Mouse (Mus musculus) layer of hippocampus, adult 9-10 months (tissue): ENCODE data around the gene Txnrd3.
A peak's percentile ranks its signal among the peaks of the same experiment; 100 is the strongest.

Experiments used
- DNase-seq: peaks from one replicate; pipeline ENCODE4 v3.0.0; 2022; ENCODE audit warnings: low spot score

Gene Txnrd3

GRCm38 (mm10) chr6:89643798-89644270 lies at the start of gene Txnrd3:
Gene Txnrd3 (plus strand): TSS chr6:89643988.
- DNase-seq, result peak; percentile 49

- peak; percentile 90 for DNase-seq
Observed at GRCm38 (mm10) chr6:89595018-89595776, 48.6 kb upstream of the Txnrd3 start, which contains the start of gene Chchd6. Gene Chchd6 (minus strand): TSS chr6:89595652.

- DNase-seq, result no peak
Observed at GRCm38 (mm10) chr6:89595777-89596146, 48.0 kb upstream of the Txnrd3 start.

DNA sequence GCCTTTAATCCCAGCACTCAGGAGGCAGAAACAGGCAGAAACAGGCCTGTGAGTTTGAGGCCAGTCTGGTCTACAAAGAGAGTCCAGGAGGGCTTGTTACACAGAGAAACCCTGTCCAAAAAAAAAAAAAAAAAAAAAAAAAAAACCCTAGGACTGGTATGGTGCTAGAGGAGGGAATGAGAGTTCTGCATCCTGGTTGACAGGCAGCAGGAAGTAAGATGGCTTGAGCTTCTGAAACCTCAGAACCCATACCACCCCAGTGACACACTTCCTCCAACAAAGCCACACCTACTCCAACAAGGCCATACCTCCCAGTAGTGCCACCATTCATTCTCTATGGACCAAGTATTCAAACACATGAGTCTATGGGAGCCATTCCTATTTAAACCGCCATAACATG lies 47.3 kb upstream of the Txnrd3 start:
- DNase-seq, result no peak

DNA sequence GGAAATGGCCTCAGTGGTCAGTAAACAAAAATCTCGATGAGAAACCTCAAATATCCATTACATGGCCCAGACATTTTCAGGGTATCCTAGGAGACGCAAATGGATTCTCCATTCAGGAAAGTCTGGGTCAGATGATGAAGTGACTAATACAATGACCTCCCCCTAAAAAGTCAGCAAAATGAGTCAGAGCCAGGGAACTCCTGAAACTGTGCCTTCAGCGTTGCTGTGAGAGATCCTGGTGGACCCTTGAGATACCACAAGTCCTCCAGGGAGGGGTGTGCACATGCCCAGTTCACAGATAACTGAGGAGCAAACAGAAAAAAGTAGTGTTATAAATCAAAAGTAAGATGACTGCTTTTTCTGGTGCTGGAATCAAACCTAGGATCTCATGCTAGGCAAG lies 37.7 kb upstream of the Txnrd3 start:
- no peak for DNase-seq

- no peak for DNase-seq
Observed at GRCm38 (mm10) chr6:89607999-89608398, 35.8 kb upstream of the Txnrd3 start.

GRCm38 (mm10) chr6:89613336-89614106 lies 30.3 kb upstream of the Txnrd3 start:
- peak; percentile 26 for DNase-seq

DNA sequence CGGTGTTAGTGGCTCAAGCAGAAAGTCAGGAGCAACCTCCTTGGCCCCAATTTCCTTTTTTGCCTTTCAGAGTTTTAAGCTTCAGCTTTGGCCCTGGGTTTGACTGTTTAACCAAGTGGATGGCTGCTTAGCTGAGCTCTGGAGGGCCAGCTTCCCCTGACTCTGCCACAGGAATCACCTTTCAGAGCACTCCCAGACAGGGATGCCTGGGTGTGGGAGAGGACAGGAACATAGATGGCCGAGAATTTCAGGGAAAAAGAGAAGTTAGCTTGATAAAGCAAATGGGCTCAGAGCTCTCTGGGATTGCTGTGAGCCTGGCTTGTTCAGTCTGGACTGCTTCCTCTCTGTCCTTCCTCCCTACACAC lies 29.7 kb upstream of the Txnrd3 start:
- DNase-seq, result no peak

- DNase-seq, result no peak
Observed at GRCm38 (mm10) chr6:89614596-89615372, 29.0 kb upstream of the Txnrd3 start.

- DNase-seq, result no peak
Observed at GRCm38 (mm10) chr6:89615373-89615755, 28.4 kb upstream of the Txnrd3 start.

DNA sequence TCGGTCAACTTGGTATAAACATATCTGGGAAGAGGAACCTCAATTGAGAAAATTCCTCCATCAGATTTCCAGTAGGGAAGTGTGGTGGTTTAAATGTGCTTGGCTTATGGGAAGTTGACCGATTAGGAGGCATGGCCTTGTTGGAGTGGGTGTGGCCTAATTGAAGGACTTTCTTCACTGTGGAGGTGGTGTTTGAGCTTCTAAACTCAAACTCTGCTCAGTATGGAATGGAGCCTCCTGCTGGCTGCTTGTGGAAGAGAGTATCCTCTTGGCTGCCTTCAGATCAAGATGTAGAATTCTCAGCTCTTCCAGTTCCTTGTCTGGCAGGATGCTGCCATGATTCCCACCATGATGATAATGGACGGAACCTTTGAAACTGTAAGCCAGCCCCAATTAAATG lies 21.1 kb upstream of the Txnrd3 start:
- DNase-seq, result no peak

DNA sequence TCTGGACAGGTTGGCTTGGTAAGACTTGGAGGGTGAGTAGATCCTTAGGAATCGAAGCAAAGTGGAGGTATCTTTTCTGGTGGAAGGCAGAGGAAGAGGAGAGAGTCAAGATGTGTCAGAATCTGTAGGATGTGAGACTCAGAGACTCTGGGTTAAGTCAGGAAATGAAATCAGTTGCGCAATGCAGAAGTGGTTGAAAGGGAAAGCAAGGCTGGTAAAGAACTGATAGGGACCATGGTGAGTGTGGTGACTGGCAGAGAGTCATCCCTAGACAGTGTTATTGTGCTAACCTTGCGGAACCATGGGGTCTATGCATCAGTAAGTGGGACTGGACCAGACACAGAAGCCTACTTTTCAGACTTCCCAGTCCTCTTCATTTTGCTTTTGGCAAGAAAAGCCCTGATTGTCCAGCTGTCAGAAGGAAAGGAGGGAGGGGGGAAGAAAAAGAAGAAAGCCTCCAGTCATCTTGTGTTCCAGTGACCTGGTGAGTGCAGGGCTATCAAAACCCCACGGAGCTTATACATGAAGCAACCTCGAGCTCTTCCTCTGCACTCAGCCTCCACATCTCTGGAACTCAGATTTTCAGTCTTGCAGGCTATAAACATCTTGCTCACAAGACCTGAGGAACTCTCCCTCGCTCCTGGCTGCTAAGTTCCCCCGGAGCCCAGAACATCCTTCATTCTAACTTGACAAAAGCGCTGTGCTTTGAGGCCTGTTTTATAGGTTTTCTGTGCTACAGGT lies 15.6 kb upstream of the Txnrd3 start:
- DNase-seq, result no peak

- peak; percentile 82 for DNase-seq
Observed at GRCm38 (mm10) chr6:89631809-89632562, 11.8 kb upstream of the Txnrd3 start.

DNA sequence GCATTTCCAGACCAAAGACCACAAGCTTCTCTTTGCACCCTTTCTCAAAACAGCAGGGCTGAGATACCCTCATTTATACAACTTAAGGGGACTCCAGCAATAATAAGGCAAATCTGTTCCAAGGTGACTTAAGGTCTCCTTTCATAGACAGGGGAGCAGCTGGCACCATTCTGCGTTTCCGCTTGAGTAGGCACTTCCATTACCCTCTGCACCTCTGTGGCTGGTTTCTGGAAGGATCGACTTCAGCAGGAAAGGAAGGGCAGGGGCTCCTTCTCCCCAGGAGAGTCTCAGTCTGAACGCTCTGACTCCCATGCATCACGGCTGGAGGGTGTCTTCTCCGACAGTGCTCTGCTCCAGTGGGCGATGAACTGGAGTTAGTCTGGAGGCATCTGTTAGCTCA lies 10.7 kb upstream of the Txnrd3 start:
- no peak for DNase-seq

- no peak for DNase-seq
Observed at GRCm38 (mm10) chr6:89634400-89634799, 9.4 kb upstream of the Txnrd3 start.

- no peak for DNase-seq
Observed at GRCm38 (mm10) chr6:89637977-89638376, 5.8 kb upstream of the Txnrd3 start.

DNA sequence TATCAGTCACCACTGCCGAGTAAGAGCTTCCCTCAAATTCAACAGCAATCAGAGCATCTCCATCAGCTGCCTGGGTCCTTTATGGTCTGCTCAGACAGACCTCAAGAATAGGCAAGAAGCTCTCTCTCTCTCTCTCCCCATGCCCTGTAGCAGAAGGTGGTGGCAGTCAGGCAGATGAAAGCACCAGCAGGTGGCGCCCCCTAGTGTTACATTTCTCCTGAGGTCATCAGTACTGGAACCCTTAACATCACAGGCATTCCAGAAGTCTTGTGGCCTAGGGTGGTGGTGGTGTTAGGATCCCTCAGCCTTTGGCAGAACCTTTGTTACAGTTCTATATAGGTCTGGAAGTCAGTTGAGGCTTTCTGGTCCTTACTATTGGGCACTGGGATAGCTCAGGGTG lies 4.8 kb upstream of the Txnrd3 start:
- peak; percentile 33 for DNase-seq

GRCm38 (mm10) chr6:89644271-89645075 lies 685 bp downstream of the Txnrd3 start:
- DNase-seq, result peak; percentile 47

DNA sequence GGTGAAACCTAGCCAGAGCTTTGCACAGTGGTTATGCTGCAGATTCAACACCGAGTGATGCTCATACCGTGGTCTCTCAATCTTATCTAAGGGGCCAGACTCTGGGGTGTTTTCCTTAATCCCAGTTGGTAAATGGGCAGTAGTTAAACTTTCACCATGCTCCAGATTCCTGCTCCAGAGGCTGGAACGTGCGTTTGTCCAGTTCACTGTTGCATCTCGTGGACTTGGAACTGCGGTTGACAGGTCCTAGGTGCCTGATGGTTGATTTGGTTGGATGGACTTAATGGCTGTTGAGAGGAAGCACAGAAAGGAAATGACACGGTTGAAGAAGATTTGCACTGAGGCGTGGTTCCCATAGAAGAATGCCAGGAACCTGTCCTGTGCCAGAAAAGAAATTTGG lies 6.1 kb downstream of the Txnrd3 start:
- DNase-seq, result no peak

DNA sequence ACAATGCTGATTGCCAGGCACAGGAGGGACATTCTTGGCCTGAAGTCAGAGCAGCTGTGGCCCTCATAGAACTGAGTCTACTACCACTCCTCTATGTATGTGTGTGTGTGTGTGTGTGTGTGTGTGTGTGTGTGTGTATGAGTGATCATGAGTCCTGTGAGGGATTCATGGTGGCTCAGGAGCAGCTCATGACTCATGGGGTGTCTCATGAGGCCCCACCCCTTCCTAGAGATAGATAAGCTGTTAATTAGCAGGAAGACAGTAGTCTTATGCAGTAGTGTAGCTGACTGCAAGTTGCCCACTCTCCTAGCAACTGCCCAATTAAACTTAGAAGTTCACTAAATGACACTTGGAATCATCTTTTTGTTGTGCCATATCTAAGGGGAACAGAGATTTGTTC lies 8.0 kb downstream of the Txnrd3 start:
- DNase-seq, result no peak
